Mouse (Mus musculus) c-Kit-positive CD71-positive TER-119-negative erythroid progenitor cells, embryonic 14.5 days (primary cell): ENCODE data around the gene Plcd3.
A peak's percentile ranks its signal among the peaks of the same experiment; 100 is the strongest.

Source experiments
- DNase-seq: peaks from one replicate; pipeline ENCODE4 v3.0.0-alpha.2; 2013; ENCODE audit warnings: low read depth

Plcd3 gene

GRCm38 (mm10) chr11:103101481-103101865 is at the start of gene Plcd3, which contains the start of gene Acbd4:
Gene Plcd3 (minus strand): TSS chr11:103101658.
Gene Acbd4 (plus strand): TSS chr11:103101682.
- DNase-seq = peak; percentile 53

- DNase-seq = no peak
Measured at GRCm38 (mm10) chr11:103149771-103150170, 48.3 kb upstream of the Plcd3 start.

GRCm38 (mm10) chr11:103147766-103148165 is 46.3 kb upstream of the Plcd3 start:
- no peak for DNase-seq

GRCm38 (mm10) chr11:103146386-103146785 is 44.9 kb upstream of the Plcd3 start:
- no peak for DNase-seq

GRCm38 (mm10) chr11:103144309-103145285 is 43.1 kb upstream of the Plcd3 start:
- DNase-seq = no peak

- no peak for DNase-seq
Measured at GRCm38 (mm10) chr11:103142441-103143182, 41.2 kb upstream of the Plcd3 start.

- DNase-seq = no peak
Measured at GRCm38 (mm10) chr11:103141944-103142255, 40.4 kb upstream of the Plcd3 start.

- no peak for DNase-seq
Measured at GRCm38 (mm10) chr11:103141101-103141943, 39.9 kb upstream of the Plcd3 start.

GRCm38 (mm10) chr11:103140763-103141100 is 39.3 kb upstream of the Plcd3 start:
- no peak for DNase-seq

- DNase-seq = no peak
Measured at GRCm38 (mm10) chr11:103139951-103140762, 38.7 kb upstream of the Plcd3 start.

- no peak for DNase-seq
Measured at GRCm38 (mm10) chr11:103136039-103136577, 34.6 kb upstream of the Plcd3 start.

- DNase-seq = no peak
Measured at GRCm38 (mm10) chr11:103134221-103134620, 32.8 kb upstream of the Plcd3 start.

GRCm38 (mm10) chr11:103133456-103134185 is 32.2 kb upstream of the Plcd3 start:
- no peak for DNase-seq

GRCm38 (mm10) chr11:103132576-103133455 is 31.4 kb upstream of the Plcd3 start:
- DNase-seq = peak; percentile 100

- no peak for DNase-seq
Measured at GRCm38 (mm10) chr11:103131701-103132575, 30.5 kb upstream of the Plcd3 start, which contains the start of gene Hexim2. Gene Hexim2 (plus strand): TSS chr11:103132429.

GRCm38 (mm10) chr11:103120315-103120714 is 18.9 kb upstream of the Plcd3 start:
- DNase-seq = no peak

- no peak for DNase-seq
Measured at GRCm38 (mm10) chr11:103119609-103120008, 18.2 kb upstream of the Plcd3 start.

- DNase-seq = no peak
Measured at GRCm38 (mm10) chr11:103118866-103119265, 17.4 kb upstream of the Plcd3 start.
